In the genomic region with DNA sequence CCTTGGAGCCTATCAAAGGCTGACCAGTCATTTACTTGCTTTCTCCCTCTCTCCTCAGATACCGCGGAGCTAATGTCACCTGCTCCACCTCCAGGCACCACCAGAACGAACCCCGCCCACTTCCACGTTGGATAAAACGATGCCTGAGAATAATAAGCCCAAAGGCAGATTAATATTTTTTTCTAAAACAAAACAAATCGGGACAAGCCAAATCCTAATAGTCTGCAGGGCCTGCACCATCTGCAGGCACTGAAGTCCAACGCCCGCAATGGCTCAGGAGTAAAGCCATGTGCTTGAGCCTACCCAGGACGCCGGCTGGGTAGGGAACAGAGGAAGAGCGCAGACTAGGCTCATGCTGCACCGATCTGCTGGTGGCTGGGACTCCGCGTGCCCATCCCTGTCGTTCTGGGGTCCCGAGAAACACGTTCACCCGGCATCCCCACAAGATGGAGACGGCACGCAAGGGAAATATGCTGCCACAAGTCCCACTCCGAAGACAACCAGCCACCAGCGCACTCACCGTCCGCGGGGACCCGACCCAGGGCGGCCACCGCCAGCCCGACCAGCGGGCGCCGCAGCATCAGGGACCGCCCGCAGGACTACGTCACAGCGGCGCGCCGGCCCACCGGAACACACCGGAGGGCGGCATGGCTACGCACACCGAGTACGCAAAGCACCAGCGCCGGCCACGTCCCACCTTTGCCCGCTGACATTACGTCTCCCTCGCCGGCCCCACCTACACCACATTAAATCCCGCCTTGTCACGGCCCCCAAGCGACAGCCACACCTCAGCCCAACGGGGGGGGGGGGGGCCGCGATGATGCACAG, we compare ENCODE assay signal across 8 mouse cellular contexts. TPM values are rescaled to one million over a fixed set of nuclear protein-coding genes. Genes with fewer than 3 reads are reported as not detected.
DNase-seq lines count a peak whose midpoint lies in the region; ATAC-seq and TF ChIP-seq lines count a peak whose summit lies in the region.

No protein-coding gene starts in this region.

- ATAC-seq in intestine, postnatal 0 days = peak; percentile 94
- ATAC-seq in midbrain, embryonic 11.5 days (ENCODE audit: low FRiP score) = peak; percentile 96

- peak overlapping the region; percentile 73 for H3K27ac ChIP-seq in intestine, postnatal 0 days (ENCODE audit: low read depth, low read length)
- H3K27ac ChIP-seq in midbrain, embryonic 11.5 days (ENCODE audit: low read depth, low read length) = peak overlapping the region; percentile 51

- peak overlapping the region; percentile 58 for H3K4me3 ChIP-seq in intestine, postnatal 0 days (ENCODE audit: low read depth, low read length)
- H3K4me3 ChIP-seq in midbrain, embryonic 11.5 days (ENCODE audit: low read depth, low read length) = peak overlapping the region; percentile 63

- H3K9me3 ChIP-seq in intestine, postnatal 0 days (ENCODE audit: control insufficient read depth) = no peaks in the 10 kb centered on the region
- no peaks in the 10 kb centered on the region for H3K9me3 ChIP-seq in midbrain, embryonic 11.5 days (ENCODE audit: control insufficient read depth, low read length)

- intact Hi-C loops in left cerebral cortex, postnatal 4 days (cut with DNase I) = no loop called here

- WGBS in intestine, postnatal 0 days = under 1% methylated on average over 59 of the region's 59 CpGs
- under 1% methylated on average over 50 of the region's 59 CpGs for WGBS in midbrain, embryonic 11.5 days

- H3K4me2 ChIP-seq in intestine, postnatal 0 days (replicated peaks; ENCODE audit: low read depth) = peak overlapping the region; percentile 79
- peak overlapping the region; percentile 74 for H3K4me2 ChIP-seq in midbrain, embryonic 11.5 days

- peak; percentile 94 for DNase-seq in adrenal gland, postnatal 10 days
- peak; percentile 92 for DNase-seq in embryo, embryonic 9.5 days (ENCODE audit: extremely low spot score)
- DNase-seq in gastrocnemius, postnatal 4 days (ENCODE audit: low spot score in 2 of 2) = peak; percentile 77 to 85
- DNase-seq in left cerebral cortex, postnatal 4 days = peak; percentile 84
- peak; percentile 98 for DNase-seq in midbrain, embryonic 11.5 days (ENCODE audit: low spot score, missing footprints)
- peak; percentile 85 for DNase-seq in right cerebral cortex, postnatal 4 days
- DNase-seq in yolk sac, embryonic 10.5 days (ENCODE audit: low spot score) = peak; percentile 96

- H3K4me1 ChIP-seq in intestine, postnatal 0 days (replicated peaks; ENCODE audit: control insufficient read depth, insufficient read depth, low read length) = 0 out of 2 replicates have a peak, but pooled peaks cover 3% of the 10 kb centered on the region
- H3K4me1 ChIP-seq in midbrain, embryonic 11.5 days (ENCODE audit: control insufficient read depth, insufficient read depth, low read length) = peaks cover 5% of the 10 kb centered on the region

- H3K27me3 ChIP-seq in intestine, postnatal 0 days (replicated peaks; ENCODE audit: control insufficient read depth, insufficient read depth, low read length) = no peaks in the 10 kb centered on the region
- H3K27me3 ChIP-seq in midbrain, embryonic 11.5 days (ENCODE audit: control insufficient read depth, insufficient read depth, low read length) = no peaks in the 10 kb centered on the region

- H3K9ac ChIP-seq in intestine, postnatal 0 days (ENCODE audit: low read depth, low read length) = peak overlapping the region; percentile 51
- H3K9ac ChIP-seq in midbrain, embryonic 11.5 days (ENCODE audit: low read length) = peak overlapping the region; percentile 77

- peak; percentile 29 for TF ChIP-seq CTCF in intestine, postnatal 0 days (IDR thresholded peaks at IDR 0.05; ENCODE audit: low read depth)

- H3K36me3 ChIP-seq in intestine, postnatal 0 days (ENCODE audit: control insufficient read depth, insufficient read depth) = peaks cover 2% of the 10 kb centered on the region; the same call in 1 of the 2 replicates
- no peaks in the 10 kb centered on the region for H3K36me3 ChIP-seq in midbrain, embryonic 11.5 days (ENCODE audit: control insufficient read depth, insufficient read depth, low read length)

RNA-seq across cellular contexts. Expression of gene Guk1, which starts 0.6 kb away (rescaled TPM):
- total RNA-seq in adrenal gland, postnatal 10 days (2021) = 10 to 100 TPM; 63.7 to 64.9 TPM
- total RNA-seq in gastrocnemius, postnatal 4 days (2021) = 10 to 100 TPM; 27.4 to 29.9 TPM
- 110 and 119 TPM in 2 replicates for polyA plus RNA-seq in intestine, postnatal 0 days (2015; fragmentation: Nextera tagmentation; extraction: Ambion mirVana)
- 100 to 1,000 TPM in 1 of 2 experiments, 10 to 100 TPM in 1; 93.9 to 107 TPM for total RNA-seq in left cerebral cortex, postnatal 4 days (2021)
- polyA plus RNA-seq in midbrain, embryonic 11.5 days (2014; fragmentation: Nextera tagmentation; extraction: Ambion mirVana) = 92.9 and 96.6 TPM in 2 replicates

RNA-seq across cellular contexts. Expression of gene Gjc2, which starts 8.4 kb away (rescaled TPM):
- under 1 TPM; 0.48 to 0.88 TPM for total RNA-seq in adrenal gland, postnatal 10 days (2021)
- total RNA-seq in gastrocnemius, postnatal 4 days (2021) = 1 to 10 TPM; 1.7 to 2.1 TPM
- polyA plus RNA-seq in intestine, postnatal 0 days (2015; fragmentation: Nextera tagmentation; extraction: Ambion mirVana) = 2.2 and 2.3 TPM in 2 replicates
- total RNA-seq in left cerebral cortex, postnatal 4 days (2021) = under 1 TPM; 0.86 to 0.89 TPM
- not detected in 2 replicates for polyA plus RNA-seq in midbrain, embryonic 11.5 days (2014; fragmentation: Nextera tagmentation; extraction: Ambion mirVana)

RNA-seq across cellular contexts. Expression of gene Mrpl55, which starts 10.8 kb away (rescaled TPM):
- total RNA-seq in adrenal gland, postnatal 10 days (2021) = 10 to 100 TPM; 72.8 to 78.8 TPM
- total RNA-seq in gastrocnemius, postnatal 4 days (2021) = 10 to 100 TPM; 29.8 to 35.1 TPM
- polyA plus RNA-seq in intestine, postnatal 0 days (2015; fragmentation: Nextera tagmentation; extraction: Ambion mirVana) = 87.1 and 96.5 TPM in 2 replicates
- 10 to 100 TPM; 28.8 to 33.5 TPM for total RNA-seq in left cerebral cortex, postnatal 4 days (2021)
- polyA plus RNA-seq in midbrain, embryonic 11.5 days (2014; fragmentation: Nextera tagmentation; extraction: Ambion mirVana) = 88.7 and 93.3 TPM in 2 replicates

RNA-seq across cellular contexts. Expression of gene 2310033P09Rik, which starts 16.7 kb away (rescaled TPM):
- 10 to 100 TPM; 21.2 to 21.8 TPM for total RNA-seq in adrenal gland, postnatal 10 days (2021)
- total RNA-seq in gastrocnemius, postnatal 4 days (2021) = 1 to 10 TPM; 7.8 to 8.1 TPM
- 24.1 and 30.6 TPM in 2 replicates for polyA plus RNA-seq in intestine, postnatal 0 days (2015; fragmentation: Nextera tagmentation; extraction: Ambion mirVana)
- 10 to 100 TPM; 15.5 to 18.6 TPM for total RNA-seq in left cerebral cortex, postnatal 4 days (2021)
- 41.7 and 42.0 TPM in 2 replicates for polyA plus RNA-seq in midbrain, embryonic 11.5 days (2014; fragmentation: Nextera tagmentation; extraction: Ambion mirVana)

RNA-seq across cellular contexts. Expression of gene Iba57, which starts 27.9 kb away (rescaled TPM):
- total RNA-seq in adrenal gland, postnatal 10 days (2021) = 10 to 100 TPM; 19.6 to 19.8 TPM
- total RNA-seq in gastrocnemius, postnatal 4 days (2021) = 10 to 100 TPM in 1 of 2 experiments, 1 to 10 TPM in 1; 9.9 to 10.0 TPM
- 3.4 and 4.1 TPM in 2 replicates for polyA plus RNA-seq in intestine, postnatal 0 days (2015; fragmentation: Nextera tagmentation; extraction: Ambion mirVana)
- total RNA-seq in left cerebral cortex, postnatal 4 days (2021) = 10 to 100 TPM in 1 of 2 experiments, 1 to 10 TPM in 1; 8.9 to 13.1 TPM
- polyA plus RNA-seq in midbrain, embryonic 11.5 days (2014; fragmentation: Nextera tagmentation; extraction: Ambion mirVana) = 2.1 and 3.5 TPM in 2 replicates

Comparison
In these comparisons a context has a peak if more than half of its experiments do, and no peak if none do; other contexts are left out.
1. Peak in every context shown above with its lines: DNase-seq, ATAC-seq, H3K4me3 ChIP-seq and H3K27ac ChIP-seq.